Mouse (Mus musculus): ENCODE measurements around the gene Zdhhc20. TPM values are rescaled to one million over a fixed set of nuclear protein-coding genes. Genes with fewer than 3 reads are reported as not detected.

Zdhhc20 gene
- polyA plus RNA-seq, 1 experiment, result 5.1 TPM

DNA sequence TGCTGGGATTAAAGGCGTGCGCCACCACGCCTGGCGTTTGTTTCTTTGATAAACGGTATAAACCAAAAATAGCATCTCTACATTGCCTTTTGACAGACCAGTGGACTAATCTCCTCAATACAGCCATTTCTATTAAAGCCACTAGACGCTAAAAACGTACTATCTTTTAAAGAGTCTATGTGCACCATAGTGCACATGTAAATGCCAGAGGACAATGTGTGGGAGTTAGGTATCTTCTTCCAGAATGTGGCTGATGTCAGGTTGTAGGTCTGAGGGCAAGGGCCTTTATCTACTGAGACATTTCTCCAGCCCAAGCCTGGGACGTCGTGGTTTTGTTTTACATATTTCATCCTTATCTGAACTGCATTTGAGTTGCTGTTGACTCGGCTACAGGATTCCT is 54.9 kb downstream of the Zdhhc20 start:
- Histone ChIP-seq H3K27ac (ENCODE audit: insufficient read depth, low read length) (no peak overlapping the region), H3K4me1 (ENCODE audit: control insufficient read depth, insufficient read depth, insufficient read length) (no peaks in the 10 kb centered on the region; the same call in 1 of the 2 replicates), H3K36me3 (ENCODE audit: control insufficient read depth, insufficient read depth, low read length) (peaks cover 20% of the 10 kb centered on the region), H3K4me3 (ENCODE audit: extremely low read depth, insufficient read depth, insufficient read length) (no peak overlapping the region), H3K27me3 (ENCODE audit: control insufficient read depth, insufficient read depth, low read length) (no peaks in the 10 kb centered on the region)
- TF ChIP-seq POLR2A (IDR thresholded peaks at IDR 0.05; ENCODE audit: low read depth, low read length) (no peak), CTCF (IDR thresholded peaks at IDR 0.05; ENCODE audit: extremely low read depth, insufficient read depth, insufficient read length, insufficient replicate concordance) (no peak)
- DNase-seq (ENCODE audit: low read depth in 1 of 2, low spot score in 2 of 2), result no peak
- WGBS, result 82% methylated on average over 10 of the region's 10 CpGs

GRCm38 (mm10) chr14:57833526-57833925 is 56.5 kb downstream of the Zdhhc20 start:
- H3K4me1 ChIP-seq (ENCODE audit: control insufficient read depth, insufficient read depth, insufficient read length), result no peaks in the 10 kb centered on the region; the same call in 1 of the 2 replicates
- WGBS, result 95% methylated on average over 2 of the region's 2 CpGs
- peaks cover 16% of the 10 kb centered on the region for H3K36me3 ChIP-seq (ENCODE audit: control insufficient read depth, insufficient read depth, low read length)
- no peak overlapping the region for H3K27ac ChIP-seq (ENCODE audit: insufficient read depth, low read length)
- no peak for DNase-seq (ENCODE audit: low read depth in 1 of 2, low spot score in 2 of 2)
- H3K27me3 ChIP-seq (ENCODE audit: control insufficient read depth, insufficient read depth, low read length), result no peaks in the 10 kb centered on the region
- no peak overlapping the region for H3K4me3 ChIP-seq (ENCODE audit: extremely low read depth, insufficient read depth, insufficient read length)
- no peak for TF ChIP-seq POLR2A (IDR thresholded peaks at IDR 0.05; ENCODE audit: low read depth, low read length)
- no peak for TF ChIP-seq CTCF (IDR thresholded peaks at IDR 0.05; ENCODE audit: extremely low read depth, insufficient read depth, insufficient read length, insufficient replicate concordance)

- TF ChIP-seq CTCF (IDR thresholded peaks at IDR 0.05; ENCODE audit: extremely low read depth, insufficient read depth, insufficient read length, insufficient replicate concordance), result no peak
- no peak for TF ChIP-seq POLR2A (IDR thresholded peaks at IDR 0.05; ENCODE audit: low read depth, low read length)
- WGBS, result 53% methylated on average over 1 of the region's 1 CpGs
- no peaks in the 10 kb centered on the region for H3K27me3 ChIP-seq (ENCODE audit: control insufficient read depth, insufficient read depth, low read length)
These were observed 62.8 kb downstream of the Zdhhc20 start for GRCm38 (mm10) chr14:57827284-57827683.

GRCm38 (mm10) chr14:57825788-57826751 is 64.0 kb downstream of the Zdhhc20 start, which contains the start of the genes Ska3 and Mrpl57:
Gene Ska3 (minus strand): TSS chr14:57826185.
Gene Mrpl57 (plus strand): TSS chr14:57826234.
- TF ChIP-seq POLR2A (IDR thresholded peaks at IDR 0.05; ENCODE audit: low read depth, low read length) (peak; percentile 91), CTCF (IDR thresholded peaks at IDR 0.05; ENCODE audit: extremely low read depth, insufficient read depth, insufficient read length, insufficient replicate concordance) (no peak)
- H3K27me3 ChIP-seq (ENCODE audit: control insufficient read depth, insufficient read depth, low read length), result no peaks in the 10 kb centered on the region
- no peaks in the 10 kb centered on the region; the same call in 1 of the 2 replicates for H3K36me3 ChIP-seq (ENCODE audit: control insufficient read depth, insufficient read depth, low read length)
- peak within 1 kb of the TSS; percentile 100 for H3K4me3 ChIP-seq (ENCODE audit: extremely low read depth, insufficient read depth, insufficient read length)
- DNase-seq (ENCODE audit: low read depth in 1 of 2, low spot score in 2 of 2), result peak; percentile 81 to 92
- H3K27ac ChIP-seq (ENCODE audit: insufficient read depth, low read length), result peak within 1 kb of the TSS; percentile 96
- peaks cover 4% of the 10 kb centered on the region for H3K4me1 ChIP-seq (ENCODE audit: control insufficient read depth, insufficient read depth, insufficient read length)
- WGBS, result under 1% methylated on average over 96 of the region's 96 CpGs

More at GRCm38 (mm10) chr14:57827284-57827683, 62.8 kb downstream of the Zdhhc20 start:
- no peak for DNase-seq (ENCODE audit: low read depth in 1 of 2, low spot score in 2 of 2)
- Histone ChIP-seq H3K4me3 (ENCODE audit: extremely low read depth, insufficient read depth, insufficient read length) (no peak overlapping the region), H3K4me1 (ENCODE audit: control insufficient read depth, insufficient read depth, insufficient read length) (peaks cover 4% of the 10 kb centered on the region), H3K36me3 (ENCODE audit: control insufficient read depth, insufficient read depth, low read length) (no peaks in the 10 kb centered on the region; the same call in 1 of the 2 replicates), H3K27ac (ENCODE audit: insufficient read depth, low read length) (peak overlapping the region; percentile 13; the same call in 1 of the 2 replicates)

DNA sequence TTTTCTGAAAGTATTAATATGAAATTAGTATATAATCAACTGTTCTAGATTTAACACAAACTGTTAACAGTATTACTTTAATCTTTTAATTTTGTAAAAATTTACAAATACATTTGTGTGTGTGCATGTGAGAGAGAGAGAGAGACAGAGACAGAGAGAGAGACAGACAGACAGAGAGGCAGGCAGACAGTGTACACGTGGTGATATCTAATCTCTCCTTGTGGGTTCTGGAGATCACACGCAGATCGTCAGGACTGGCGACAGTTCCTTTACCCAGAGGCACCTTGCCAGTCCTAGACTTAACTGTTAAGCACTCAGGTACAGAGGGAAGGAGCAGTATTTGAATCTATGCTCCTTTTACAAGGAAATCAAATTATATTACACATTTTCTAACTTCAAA is 69.2 kb downstream of the Zdhhc20 start:
- Histone ChIP-seq H3K27ac (ENCODE audit: insufficient read depth, low read length) (no peak overlapping the region), H3K36me3 (ENCODE audit: control insufficient read depth, insufficient read depth, low read length) (no peaks in the 10 kb centered on the region; the same call in 1 of the 2 replicates), H3K27me3 (ENCODE audit: control insufficient read depth, insufficient read depth, low read length) (no peaks in the 10 kb centered on the region), H3K4me1 (ENCODE audit: control insufficient read depth, insufficient read depth, insufficient read length) (no peaks in the 10 kb centered on the region), H3K4me3 (ENCODE audit: extremely low read depth, insufficient read depth, insufficient read length) (no peak overlapping the region)
- TF ChIP-seq POLR2A (IDR thresholded peaks at IDR 0.05; ENCODE audit: low read depth, low read length), result no peak
- no peak for TF ChIP-seq CTCF (IDR thresholded peaks at IDR 0.05; ENCODE audit: extremely low read depth, insufficient read depth, insufficient read length, insufficient replicate concordance)
- no peak for DNase-seq (ENCODE audit: low read depth in 1 of 2, low spot score in 2 of 2)
- WGBS, result 75% methylated on average over 4 of the region's 4 CpGs

- DNase-seq (ENCODE audit: low read depth in 1 of 2, low spot score in 2 of 2), result no peak
- 97% methylated on average over 5 of the region's 5 CpGs for WGBS
- Histone ChIP-seq H3K27ac (ENCODE audit: insufficient read depth, low read length) (no peak overlapping the region), H3K27me3 (ENCODE audit: control insufficient read depth, insufficient read depth, low read length) (no peaks in the 10 kb centered on the region), H3K4me3 (ENCODE audit: extremely low read depth, insufficient read depth, insufficient read length) (no peak overlapping the region), H3K4me1 (ENCODE audit: control insufficient read depth, insufficient read depth, insufficient read length) (no peaks in the 10 kb centered on the region), H3K36me3 (ENCODE audit: control insufficient read depth, insufficient read depth, low read length) (no peaks in the 10 kb centered on the region)
- TF ChIP-seq CTCF (IDR thresholded peaks at IDR 0.05; ENCODE audit: extremely low read depth, insufficient read depth, insufficient read length, insufficient replicate concordance) (no peak), POLR2A (IDR thresholded peaks at IDR 0.05; ENCODE audit: low read depth, low read length) (no peak)
These were observed 78.2 kb downstream of the Zdhhc20 start for GRCm38 (mm10) chr14:57811844-57812243.
